Mouse (Mus musculus): Measurements from ENCODE around the gene Phpt1.

DNA sequence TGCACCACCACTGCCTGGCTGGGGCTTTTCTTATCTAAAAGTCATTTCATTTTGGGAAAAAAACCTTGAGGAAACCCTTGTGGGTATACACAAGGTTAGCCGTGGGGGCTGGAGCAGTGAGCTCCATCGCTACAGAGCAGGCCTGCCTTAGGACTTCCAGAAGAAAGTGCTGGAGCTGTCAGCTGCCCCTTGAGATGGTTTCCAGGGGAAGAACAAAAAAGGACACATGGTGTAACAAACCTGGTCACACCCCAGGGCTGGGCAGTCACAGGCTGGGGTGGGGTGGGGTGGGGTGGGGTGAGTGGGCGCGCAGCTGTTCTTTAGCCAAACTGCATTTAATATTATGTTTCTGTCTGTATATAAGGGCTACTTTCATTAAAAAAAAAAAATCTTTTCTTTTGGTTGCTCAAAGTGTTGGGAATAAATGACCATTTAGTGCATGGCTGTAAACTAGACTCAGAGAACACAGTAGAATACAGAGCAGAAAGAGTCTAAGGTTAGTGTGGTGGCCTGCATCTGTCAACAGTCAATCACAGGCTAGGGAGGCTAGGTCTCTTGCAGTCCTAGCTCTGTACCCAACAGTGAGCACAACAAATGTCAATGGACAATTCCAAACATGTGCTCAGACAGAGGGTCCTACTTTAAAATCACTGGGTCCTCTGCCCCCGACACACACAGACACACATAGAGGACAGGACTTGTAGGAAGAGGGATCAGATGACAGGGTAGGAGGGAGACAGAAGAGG is 21.9 kb upstream of the Phpt1 start:
- no peak for TF ChIP-seq GATA1 (IDR thresholded peaks at IDR 0.05; ENCODE audit: borderline replicate concordance, low read length)
- no peak for TF ChIP-seq FLI1 (IDR thresholded peaks at IDR 0.05; ENCODE audit: low read length)
